Mouse (Mus musculus) lung, postnatal 0 days (tissue): ENCODE results near the gene Eef1akmt4.

Experiments used
- CTCF ChIP-seq: IDR thresholded peaks from 2 replicates; pipeline ENCODE4 v1.5.1; 2016; ENCODE audit warnings: antibody characterized with exemption, mild to moderate bottlenecking
- EP300 ChIP-seq: IDR thresholded peaks from 2 replicates; pipeline ENCODE4 v1.6.1; 2016; ENCODE audit warnings: antibody characterized with exemption, mild to moderate bottlenecking, control low read depth

- no peak for TF ChIP-seq CTCF
- TF ChIP-seq EP300 = no peak
Observed at GRCm38 (mm10) chr16:20657661-20658060, 46.3 kb downstream of the Eef1akmt4 start.
